Comparison of ENCODE assay signal across 16 mouse cellular contexts in genomic region chr13:112315442-112315841, GRCm38 (mm10). TPM values are rescaled to one million over a fixed set of nuclear protein-coding genes. Genes with fewer than 3 reads are reported as not detected.
DNase-seq lines count a peak whose midpoint lies in the region; ATAC-seq and TF ChIP-seq lines count a peak whose summit lies in the region.
"Had no signal": no experiment of that assay in that cellular context is flagged by ENCODE, and none has a peak within 500 bp of the region (broad histone marks: within the 10 kb centered on the region; RNA-seq: fewer than 3 reads in every experiment).

No protein-coding gene starts in this region.

- CTCF ChIA-PET in Patski (lab: Charles Lee): interaction anchor here (1.7 kb wide), 1 partner anchor 214 kb away, joined by 5 read pairs; no protein-coding TSS in a partner anchor

- ATAC-seq in forebrain, embryonic 13.5 days: 0 out of 2 replicates have a peak, but pooled peaks have one; percentile 45
- ATAC-seq in Patski: peak; percentile 70
- 0 out of 2 replicates have a peak, but pooled peaks have one; percentile 9 for ATAC-seq in embryonic facial prominence, embryonic 14.5 days (ENCODE audit: low read depth)
- no peak for ATAC-seq in midbrain, embryonic 14.5 days (ENCODE audit: low FRiP score, low TSS enrichment)
- no peak for ATAC-seq in monocyte, adult 5-6 weeks (replicated peaks; ENCODE audit: insufficient number of reproducible peaks, low FRiP score, low TSS enrichment, poor library complexity, severe bottlenecking)

- no peak for TF ChIP-seq CTCF in Patski (IDR thresholded peaks at IDR 0.05)

- no peak overlapping the region for H3K9ac ChIP-seq in forebrain, embryonic 13.5 days
- no peak overlapping the region for H3K9ac ChIP-seq in embryonic facial prominence, embryonic 14.5 days (ENCODE audit: low read depth, low read length)
- H3K9ac ChIP-seq in midbrain, embryonic 14.5 days (replicated peaks; ENCODE audit: low read length): no peak overlapping the region
- H3K9ac ChIP-seq: liver, embryonic 14.5 days had no signal

- WGBS in forebrain, embryonic 13.5 days: 13% methylated on average over 3 of the region's 3 CpGs
- WGBS in forebrain, embryonic 10.5 days: 30% methylated on average over 3 of the region's 3 CpGs
- 28% methylated on average over 3 of the region's 3 CpGs for WGBS in embryonic facial prominence, embryonic 14.5 days
- WGBS in midbrain, embryonic 14.5 days: 8% methylated on average over 3 of the region's 3 CpGs
- 55% methylated on average over 3 of the region's 3 CpGs for WGBS in limb, embryonic 10.5 days

- H3K27me3 ChIP-seq in forebrain, embryonic 13.5 days: no peaks in the 10 kb centered on the region
- no peaks in the 10 kb centered on the region for H3K27me3 ChIP-seq in forebrain, embryonic 10.5 days (ENCODE audit: poor library complexity, severe bottlenecking)
- no peaks in the 10 kb centered on the region for H3K27me3 ChIP-seq in Patski
- no peaks in the 10 kb centered on the region for H3K27me3 ChIP-seq in embryonic facial prominence, embryonic 14.5 days (replicated peaks; ENCODE audit: control insufficient read depth, insufficient read depth, low read length)
- H3K27me3 ChIP-seq in midbrain, embryonic 14.5 days (ENCODE audit: control insufficient read depth, insufficient read depth, low read length): no peaks in the 10 kb centered on the region
- no peaks in the 10 kb centered on the region for H3K27me3 ChIP-seq in limb, embryonic 10.5 days (ENCODE audit: low read depth, poor library complexity, severe bottlenecking)

- POLR2A ChIA-PET in Patski (lab: Charles Lee): interaction anchor here (0.9 kb wide), 1 partner anchor 127 kb away, joined by 3 read pairs; no protein-coding TSS in a partner anchor

- no peak overlapping the region for H3K27ac ChIP-seq in forebrain, embryonic 13.5 days
- no peak overlapping the region for H3K27ac ChIP-seq in forebrain, embryonic 10.5 days
- H3K27ac ChIP-seq in embryonic facial prominence, embryonic 14.5 days (replicated peaks; ENCODE audit: low read depth, low read length): no peak overlapping the region
- H3K27ac ChIP-seq in midbrain, embryonic 14.5 days (replicated peaks; ENCODE audit: low read depth, low read length): no peak overlapping the region
- no peak overlapping the region for H3K27ac ChIP-seq in limb, embryonic 10.5 days
- H3K27ac ChIP-seq: gastrocnemius, adult 2 months; liver, embryonic 14.5 days had no signal

- H3K4me2 ChIP-seq in forebrain, embryonic 13.5 days: no peak overlapping the region
- no peak overlapping the region for H3K4me2 ChIP-seq in embryonic facial prominence, embryonic 14.5 days (ENCODE audit: low read depth, low read length)
- no peak overlapping the region for H3K4me2 ChIP-seq in midbrain, embryonic 14.5 days (ENCODE audit: low read length)
- H3K4me2 ChIP-seq: heart, embryonic 11.5 days had no signal

- peaks cover 6% of the 10 kb centered on the region; the same call in 1 of the 2 replicates for H3K4me1 ChIP-seq in forebrain, embryonic 13.5 days
- peaks cover 10% of the 10 kb centered on the region for H3K4me1 ChIP-seq in forebrain, embryonic 10.5 days
- peaks cover 15% of the 10 kb centered on the region; the same call in 1 of the 2 replicates for H3K4me1 ChIP-seq in embryonic facial prominence, embryonic 14.5 days (ENCODE audit: control insufficient read depth, insufficient read depth, low read length)
- no peaks in the 10 kb centered on the region for H3K4me1 ChIP-seq in midbrain, embryonic 14.5 days (ENCODE audit: control insufficient read depth, insufficient read depth, low read length)
- H3K4me1 ChIP-seq in limb, embryonic 10.5 days: no peaks in the 10 kb centered on the region

- no peak for DNase-seq in forebrain, embryonic 10.5 days (ENCODE audit: extremely low spot score, low spot score)
- DNase-seq in Patski (ENCODE audit: low read depth, low spot score): no peak
- DNase-seq in embryonic facial prominence, embryonic 14.5 days (ENCODE audit: low spot score): no peak
- DNase-seq in midbrain, embryonic 14.5 days: peak; percentile 24
- DNase-seq in limb, embryonic 10.5 days (ENCODE audit: low spot score): no peak
- no peak for DNase-seq in adrenal gland, postnatal 25 days
- DNase-seq: adrenal gland, adult 2 months; cerebellum, adult 11 months; gastrocnemius, adult 2 months; kidney, postnatal 14 days; lung, postnatal 36 days; thymus, postnatal 25 days had no signal

- H3K36me3 ChIP-seq in forebrain, embryonic 13.5 days (ENCODE audit: poor library complexity, severe bottlenecking): no peaks in the 10 kb centered on the region
- no peaks in the 10 kb centered on the region for H3K36me3 ChIP-seq in forebrain, embryonic 10.5 days (replicated peaks)
- H3K36me3 ChIP-seq in embryonic facial prominence, embryonic 14.5 days (ENCODE audit: control insufficient read depth, insufficient read depth, low read length): no peaks in the 10 kb centered on the region
- no peaks in the 10 kb centered on the region for H3K36me3 ChIP-seq in midbrain, embryonic 14.5 days (ENCODE audit: control insufficient read depth, insufficient read depth, low read length)
- H3K36me3 ChIP-seq in limb, embryonic 10.5 days: no peaks in the 10 kb centered on the region

- H3K9me3 ChIP-seq in forebrain, embryonic 13.5 days (replicated peaks): no peaks in the 10 kb centered on the region
- H3K9me3 ChIP-seq in forebrain, embryonic 10.5 days: no peaks in the 10 kb centered on the region; the same call in 1 of the 2 replicates
- peaks cover 5% of the 10 kb centered on the region; the same call in 1 of the 2 replicates for H3K9me3 ChIP-seq in embryonic facial prominence, embryonic 14.5 days (ENCODE audit: control insufficient read depth, low read length)
- H3K9me3 ChIP-seq in midbrain, embryonic 14.5 days (ENCODE audit: control insufficient read depth, low read length): 0 out of 2 replicates have a peak, but pooled peaks cover 3% of the 10 kb centered on the region
- H3K9me3 ChIP-seq in limb, embryonic 10.5 days (replicated peaks): no peaks in the 10 kb centered on the region

- in situ Hi-C loops in Patski (cut with MboI; ENCODE audit: low pct_unique_long_range_greater_than_20kb): loop anchor here (5.0 kb wide), 1 partner anchor 147 kb away; the partner anchor contains the start of gene Il6st

- no peak overlapping the region for H3K4me3 ChIP-seq in forebrain, embryonic 13.5 days
- no peak overlapping the region for H3K4me3 ChIP-seq in forebrain, embryonic 10.5 days
- no peak overlapping the region for H3K4me3 ChIP-seq in embryonic facial prominence, embryonic 14.5 days (ENCODE audit: low read depth, low read length)
- H3K4me3 ChIP-seq in midbrain, embryonic 14.5 days (replicated peaks; ENCODE audit: low read depth, low read length): no peak overlapping the region
- no peak overlapping the region for H3K4me3 ChIP-seq in limb, embryonic 10.5 days
- H3K4me3 ChIP-seq: gastrocnemius, adult 2 months had no signal

RNA-seq across cellular contexts. Expression of gene Ankrd55, which starts 27.2 kb away (rescaled TPM):
- polyA plus RNA-seq in forebrain, embryonic 13.5 days (2015; fragmentation: Nextera tagmentation; extraction: Ambion mirVana): 1.3 and 1.7 TPM in 2 replicates
- polyA plus RNA-seq in forebrain, embryonic 10.5 days (2016; fragmentation: Nextera tagmentation; extraction: Ambion mirVana): 0.55 and 0.60 TPM in 2 replicates
- 1.2 TPM for polyA plus RNA-seq in Patski (2021)
- polyA plus RNA-seq in embryonic facial prominence, embryonic 14.5 days (2014; fragmentation: Nextera tagmentation; extraction: Ambion mirVana): 0.92 and 1.2 TPM in 2 replicates
- 5.3 and 7.5 TPM in 2 replicates for polyA plus RNA-seq in midbrain, embryonic 14.5 days (2014; fragmentation: Nextera tagmentation; extraction: Ambion mirVana)
- 0.23 and 0.46 TPM in 2 replicates for polyA plus RNA-seq in limb, embryonic 10.5 days (2016; fragmentation: Nextera tagmentation; extraction: Ambion mirVana)
- total RNA-seq in monocyte, adult 5-6 weeks (2017): 0.68 TPM in 1 of 3 replicates, not detected in the others
- total RNA-seq in adrenal gland, postnatal 25 days (2021): 12.2 and 23.4 TPM in 2 replicates
- total RNA-seq: gastrocnemius, adult 2 months had no signal

Comparison
In these comparisons a context has a peak if more than half of its experiments do, and no peak if none do; other contexts are left out.
1. ATAC-seq: peak in forebrain, embryonic 13.5 days (single experiment), Patski (single experiment) and embryonic facial prominence, embryonic 14.5 days (single experiment); none in midbrain, embryonic 14.5 days (single experiment) and monocyte, adult 5-6 weeks (single experiment).